Mouse (Mus musculus) spleen, adult 2 months (tissue): ENCODE measurements around the gene Gli2. TPM values are rescaled to one million over a fixed set of nuclear protein-coding genes. Genes with fewer than 3 reads are reported as not detected.

Experiments used
- DNase-seq, 2 experiments: peaks; one replicate each; pipeline versions ENCODE4 v3.0.0 to v3.0.0-alpha.2; 2012 to 2021; ENCODE audit warnings: low spot score in 2 of 2, low read depth in 1 of 2
- H3K27ac ChIP-seq: fragments of 200-500 bp; 2 replicates; pipeline ENCODE4 v1.5.1; 2012; ENCODE audit warnings: low read length, inconsistent platforms; ENCODE audit not compliant: insufficient read depth
- H3K27me3 ChIP-seq: fragments of 200-500 bp; 2 replicates; pipeline ENCODE4 v1.6.1; 2012; ENCODE audit warnings: mild to moderate bottlenecking, moderate library complexity, low read length, inconsistent platforms; ENCODE audit not compliant: control insufficient read depth, insufficient read depth
- H3K36me3 ChIP-seq: fragments of 200-500 bp; 2 replicates; pipeline ENCODE4 v1.6.1; 2012; ENCODE audit warnings: mild to moderate bottlenecking, low read length, inconsistent platforms; ENCODE audit not compliant: control insufficient read depth, insufficient read depth
- H3K4me1 ChIP-seq: fragments of 200-500 bp; 2 replicates; pipeline ENCODE4 v1.6.1; 2011; ENCODE audit warnings: inconsistent platforms; ENCODE audit not compliant: control insufficient read depth, insufficient read depth, insufficient read length
- H3K4me3 ChIP-seq: fragments of 200-500 bp; 2 replicates; pipeline ENCODE4 v1.5.1; 2011; ENCODE audit warnings: mild to moderate bottlenecking, inconsistent platforms; ENCODE audit not compliant: insufficient read depth, insufficient read length; ENCODE audit errors: extremely low read depth
- CTCF ChIP-seq: fragments of 200-500 bp; IDR thresholded peaks from 2 replicates; pipeline ENCODE4 v1.5.1; 2011; ENCODE audit warnings: mild to moderate bottlenecking, inconsistent platforms; ENCODE audit not compliant: insufficient read depth, insufficient read length, insufficient replicate concordance; ENCODE audit errors: extremely low read depth
- POLR2A ChIP-seq: fragments of 200-500 bp; IDR thresholded peaks from 2 replicates; pipeline ENCODE4 v1.6.1; 2011; ENCODE audit warnings: low read depth, low read length, inconsistent platforms
- WGBS: fragments of 180-500 bp; shearing (Covaris S2); methylation state at CpG from one replicate; pipeline ENCODE4 v1.1.7; 2018; 5-methylcytosine and 5-hydroxymethylcytosine counted together
- polyA plus RNA-seq: library from polyadenylated mRNA; depleted of rRNA; stranded (reverse); fragments of >200 nt; gene quantifications from 2 replicates; pipeline ENCODE4 v1.2.3, GENCODE M21; 2012

Gene Gli2
- polyA plus RNA-seq, 1 experiment, result 1.2 TPM

- no peak overlapping the region for H3K4me3 ChIP-seq
- TF ChIP-seq POLR2A, result no peak
- TF ChIP-seq CTCF, result no peak
- 56% methylated on average over 2 of the region's 2 CpGs for WGBS
- no peak overlapping the region for H3K27ac ChIP-seq
- no peaks in the 10 kb centered on the region for H3K4me1 ChIP-seq
- no peak for DNase-seq
- no peaks in the 10 kb centered on the region for H3K36me3 ChIP-seq
- H3K27me3 ChIP-seq, result no peaks in the 10 kb centered on the region
Measured at GRCm38 (mm10) chr1:118948407-118948806, 105.0 kb downstream of the Gli2 start.

GRCm38 (mm10) chr1:118947221-118947620, 106.2 kb downstream of the Gli2 start:
- H3K27ac ChIP-seq, result no peak overlapping the region
- 83% methylated on average over 4 of the region's 4 CpGs for WGBS
- no peak for TF ChIP-seq CTCF
- no peaks in the 10 kb centered on the region for H3K36me3 ChIP-seq
- DNase-seq, result no peak
- no peaks in the 10 kb centered on the region for H3K4me1 ChIP-seq
- H3K27me3 ChIP-seq, result no peaks in the 10 kb centered on the region
- no peak overlapping the region for H3K4me3 ChIP-seq

- no peak for TF ChIP-seq CTCF
- no peak for TF ChIP-seq POLR2A
- 91% methylated on average over 8 of the region's 8 CpGs for WGBS
- Histone ChIP-seq H3K27ac (no peak overlapping the region), H3K36me3 (no peaks in the 10 kb centered on the region), H3K4me1 (no peaks in the 10 kb centered on the region), H3K27me3 (no peaks in the 10 kb centered on the region), H3K4me3 (no peak overlapping the region)
- DNase-seq, result no peak
Measured at GRCm38 (mm10) chr1:118941336-118941735, 112.1 kb downstream of the Gli2 start.

GRCm38 (mm10) chr1:118940269-118940840, 113.1 kb downstream of the Gli2 start:
- H3K27me3 ChIP-seq, result no peaks in the 10 kb centered on the region
- no peak for DNase-seq
- H3K36me3 ChIP-seq, result no peaks in the 10 kb centered on the region
- TF ChIP-seq POLR2A (no peak), CTCF (no peak)
- H3K4me3 ChIP-seq, result no peak overlapping the region
- no peaks in the 10 kb centered on the region for H3K4me1 ChIP-seq
- no peak overlapping the region for H3K27ac ChIP-seq
- WGBS, result 72% methylated on average over 5 of the region's 5 CpGs

- WGBS, result 81% methylated on average over 4 of the region's 4 CpGs
- no peak overlapping the region for H3K27ac ChIP-seq
- H3K36me3 ChIP-seq, result no peaks in the 10 kb centered on the region
- H3K4me3 ChIP-seq, result no peak overlapping the region
- TF ChIP-seq CTCF (no peak), POLR2A (no peak)
- no peak for DNase-seq
- no peaks in the 10 kb centered on the region for H3K4me1 ChIP-seq
- no peaks in the 10 kb centered on the region for H3K27me3 ChIP-seq
Measured at GRCm38 (mm10) chr1:118938206-118938605, 115.2 kb downstream of the Gli2 start.

- TF ChIP-seq POLR2A (no peak), CTCF (no peak)
- Histone ChIP-seq H3K4me3 (no peak overlapping the region), H3K4me1 (no peaks in the 10 kb centered on the region), H3K36me3 (no peaks in the 10 kb centered on the region), H3K27me3 (no peaks in the 10 kb centered on the region), H3K27ac (no peak overlapping the region)
- DNase-seq, result no peak
- WGBS, result 75% methylated on average over 4 of the region's 4 CpGs
Measured at GRCm38 (mm10) chr1:118936108-118936507, 117.3 kb downstream of the Gli2 start.

GRCm38 (mm10) chr1:118935518-118935917, 117.9 kb downstream of the Gli2 start:
- DNase-seq, result no peak
- Histone ChIP-seq H3K27me3 (no peaks in the 10 kb centered on the region), H3K4me1 (no peaks in the 10 kb centered on the region), H3K4me3 (no peak overlapping the region), H3K27ac (no peak overlapping the region), H3K36me3 (no peaks in the 10 kb centered on the region)
- no peak for TF ChIP-seq CTCF
- no peak for TF ChIP-seq POLR2A
- WGBS, result 74% methylated on average over 6 of the region's 6 CpGs

- WGBS, result 83% methylated on average over 5 of the region's 5 CpGs
- H3K36me3 ChIP-seq, result no peaks in the 10 kb centered on the region
- H3K4me3 ChIP-seq, result no peak overlapping the region
- no peaks in the 10 kb centered on the region for H3K4me1 ChIP-seq
- no peak for DNase-seq
- no peak overlapping the region for H3K27ac ChIP-seq
- TF ChIP-seq POLR2A (no peak), CTCF (no peak)
- no peaks in the 10 kb centered on the region for H3K27me3 ChIP-seq
Measured at GRCm38 (mm10) chr1:118932167-118932566, 121.3 kb downstream of the Gli2 start.
